Mouse (Mus musculus) CD4-positive naive resting alpha-beta T cell, adult 57 days (primary cell): ENCODE measurements around the gene Prop1. TPM values are rescaled to one million over a fixed set of nuclear protein-coding genes. Genes with fewer than 3 reads are reported as not detected.

Experiments used
- total RNA-seq: library from RNA; stranded (reverse); gene quantifications from one replicate; pipeline ENCODE4 v1.2.4, GENCODE M21; 2023

Prop1 gene
- total RNA-seq = not detected

DNA sequence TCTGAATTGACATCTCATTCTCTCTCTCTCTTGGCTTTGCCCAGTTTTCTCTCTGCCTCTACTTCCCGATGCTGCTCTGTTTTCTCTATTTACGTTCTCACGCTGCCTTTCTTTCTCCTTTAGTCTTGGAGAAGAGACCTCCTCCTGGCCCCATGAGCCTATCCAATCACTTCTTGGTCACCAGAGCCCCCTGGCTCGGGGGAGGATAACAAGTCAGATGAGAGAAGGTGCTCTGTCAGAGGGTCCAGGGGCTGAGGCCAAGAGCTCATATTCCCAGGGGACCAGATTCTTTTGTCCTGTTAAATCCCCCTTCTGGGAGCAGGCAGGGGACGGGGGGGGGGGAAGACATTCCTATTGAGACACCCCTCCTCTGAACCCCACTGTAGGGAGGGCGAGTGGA is at the start of gene Prop1:
Gene Prop1, minus strand, starts transcription at position 101 of the 400 bp plus-strand sequence.

GRCm38 (mm10) chr11:51003296-51003695 is 49.7 kb upstream of the Prop1 start, which contains the start of gene Olfr51:
Olfr51 (plus strand) TSS chr11:51003596.

GRCm38 (mm10) chr11:50981667-50982066 is 28.1 kb upstream of the Prop1 start, which contains the start of gene Olfr1377:
Olfr1377 (plus strand) TSS chr11:50981967.

GRCm38 (mm10) chr11:50966230-50966629 is 12.7 kb upstream of the Prop1 start, which contains the start of gene Olfr1378:
Olfr1378 (plus strand) TSS chr11:50966530.

GRCm38 (mm10) chr11:50943506-50943905 is 10.1 kb downstream of the Prop1 start, which contains the start of gene 4933414I15Rik:
4933414I15Rik (minus strand) TSS chr11:50943765.

GRCm38 (mm10) chr11:50931451-50931866 is 22.1 kb downstream of the Prop1 start, which contains the start of gene Zfp354b:
Zfp354b (minus strand) TSS chr11:50931633.

GRCm38 (mm10) chr11:50915671-50916320 is 37.8 kb downstream of the Prop1 start, which contains the start of gene Zfp2:
Zfp2 (minus strand) TSS chr11:50916165.

Other genes starting within 250 kb of the Prop1 start
- gene Zfp354c, start 126.0 kb downstream of the Prop1 start, total RNA-seq = 14.7 TPM
- 0.62 TPM for gene Zfp879, start 112.2 kb downstream of the Prop1 start, total RNA-seq
- 8.7 TPM for gene Grm6, start 103.1 kb downstream of the Prop1 start, total RNA-seq
- not detected for gene Zfp454, start 66.1 kb downstream of the Prop1 start, total RNA-seq
- gene Zfp2, start 37.6 kb downstream of the Prop1 start, total RNA-seq = 2.3 TPM
- gene Zfp354b, start 22.1 kb downstream of the Prop1 start, total RNA-seq = not detected
- gene 4933414I15Rik, start 10.0 kb downstream of the Prop1 start, total RNA-seq = not detected
- not detected for gene Olfr1378, start 12.8 kb upstream of the Prop1 start, total RNA-seq
- not detected for gene Olfr1377, start 28.2 kb upstream of the Prop1 start, total RNA-seq
- gene Olfr51, start 49.8 kb upstream of the Prop1 start, total RNA-seq = not detected
- gene Olfr54, start 60.5 kb upstream of the Prop1 start, total RNA-seq = not detected
- not detected for gene Olfr1375, start 94.3 kb upstream of the Prop1 start, total RNA-seq
- not detected for gene Zfp354a, start 105.5 kb upstream of the Prop1 start, total RNA-seq